Mouse (Mus musculus): ENCODE data around the gene Cdk4.

Gene Cdk4

DNA sequence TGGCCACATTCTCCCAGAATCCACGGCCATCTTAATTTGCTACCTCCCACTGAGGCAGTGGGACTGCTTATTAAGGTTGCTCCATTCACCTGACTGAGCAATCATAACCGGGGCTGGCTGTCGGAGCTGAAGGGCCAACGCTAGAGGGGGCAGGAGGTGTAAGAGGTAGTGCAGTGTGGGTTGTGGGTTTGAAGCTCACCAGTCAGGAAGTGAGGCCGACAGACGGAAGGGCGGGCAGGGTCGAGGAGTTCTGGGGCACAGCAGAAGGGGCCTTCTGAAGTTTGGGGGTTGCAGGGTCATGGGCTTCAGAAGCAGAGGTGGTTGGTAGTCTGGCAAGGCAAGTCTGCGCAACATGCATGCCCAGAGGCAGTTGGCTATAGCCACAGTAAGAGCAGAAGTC is 11.7 kb downstream of the Cdk4 start, which contains the start of gene Agap2:
Agap2 (plus strand) TSS at position 205 of the 400 bp plus-strand sequence.
- DNase-seq (ENCODE audit: low spot score in 2 of 2), result no peak

- no peak for DNase-seq (ENCODE audit: low spot score in 2 of 2)
Observed at GRCm38 (mm10) chr10:127075651-127076050, 12.3 kb downstream of the Cdk4 start.

GRCm38 (mm10) chr10:127076082-127076481 is 12.7 kb downstream of the Cdk4 start:
- no peak for DNase-seq (ENCODE audit: low spot score in 2 of 2)

DNA sequence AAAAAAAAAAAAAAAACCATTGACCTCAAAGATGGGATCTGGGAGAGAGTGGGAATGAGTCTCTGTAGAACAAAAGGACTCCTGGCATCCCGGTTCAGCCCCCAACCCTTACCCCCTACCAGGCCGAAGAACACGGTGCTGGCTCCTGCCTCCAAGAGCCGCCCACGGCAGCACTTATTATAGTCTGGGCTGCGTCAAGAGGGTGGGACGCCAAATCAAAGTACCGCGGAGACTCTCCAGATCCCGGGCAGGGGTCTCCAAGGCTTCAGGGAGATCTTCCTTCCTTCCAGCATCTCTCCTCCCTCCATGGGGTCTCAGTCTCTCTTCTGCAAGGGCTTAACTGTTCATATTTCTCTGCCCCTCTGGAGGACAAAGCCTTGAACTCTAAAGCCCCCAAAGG is 14.2 kb downstream of the Cdk4 start:
- DNase-seq (ENCODE audit: low spot score in 2 of 2), result no peak

GRCm38 (mm10) chr10:127078001-127078676 is 14.8 kb downstream of the Cdk4 start:
- DNase-seq (ENCODE audit: low spot score in 2 of 2), result no peak

GRCm38 (mm10) chr10:127078677-127079575 is 15.6 kb downstream of the Cdk4 start:
- DNase-seq (ENCODE audit: low spot score in 2 of 2), result no peak

DNA sequence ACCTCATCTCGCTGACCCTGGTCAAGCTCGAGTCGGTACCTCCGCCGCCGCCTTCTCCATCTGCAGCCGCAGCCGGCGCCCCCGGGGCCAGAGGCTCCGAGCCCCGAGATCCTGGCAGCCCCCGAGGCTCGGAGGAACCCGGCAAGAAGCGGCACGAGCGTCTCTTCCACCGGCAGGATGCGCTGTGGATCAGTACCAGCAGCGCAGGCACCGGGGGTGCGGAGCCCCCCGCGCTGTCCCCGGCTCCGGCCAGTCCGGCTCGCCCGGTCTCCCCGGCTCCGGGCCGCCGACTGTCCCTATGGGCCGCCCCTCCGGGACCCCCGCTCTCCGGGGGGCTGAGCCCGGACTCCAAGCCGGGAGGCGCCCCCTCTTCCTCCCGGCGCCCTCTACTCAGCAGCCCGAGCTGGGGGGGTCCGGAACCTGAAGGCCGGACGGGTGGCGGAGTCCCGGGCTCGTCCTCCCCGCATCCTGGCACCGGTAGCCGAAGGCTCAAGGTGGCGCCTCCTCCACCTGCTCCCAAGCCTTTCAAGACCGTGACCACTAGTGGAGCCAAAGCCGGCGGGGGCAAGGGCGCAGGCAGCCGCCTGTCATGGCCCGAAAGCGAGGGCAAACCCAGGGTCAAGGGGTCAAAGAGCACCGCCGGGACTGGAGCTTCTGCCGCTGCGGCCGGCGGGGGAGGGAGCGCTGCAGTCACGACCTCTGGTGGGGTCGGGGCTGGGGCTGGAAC is 16.5 kb downstream of the Cdk4 start:
- DNase-seq (ENCODE audit: low spot score in 2 of 2), result no peak

GRCm38 (mm10) chr10:127080901-127081780 is 17.8 kb downstream of the Cdk4 start:
- DNase-seq (ENCODE audit: low spot score in 2 of 2), result no peak

- DNase-seq (ENCODE audit: low spot score in 2 of 2), result no peak
Observed at GRCm38 (mm10) chr10:127081996-127082620, 18.8 kb downstream of the Cdk4 start.

- DNase-seq (ENCODE audit: low spot score in 2 of 2), result no peak
Observed at GRCm38 (mm10) chr10:127083292-127083914, 20.1 kb downstream of the Cdk4 start.

- DNase-seq (ENCODE audit: low spot score in 2 of 2), result no peak
Observed at GRCm38 (mm10) chr10:127083915-127084306, 20.6 kb downstream of the Cdk4 start.

DNA sequence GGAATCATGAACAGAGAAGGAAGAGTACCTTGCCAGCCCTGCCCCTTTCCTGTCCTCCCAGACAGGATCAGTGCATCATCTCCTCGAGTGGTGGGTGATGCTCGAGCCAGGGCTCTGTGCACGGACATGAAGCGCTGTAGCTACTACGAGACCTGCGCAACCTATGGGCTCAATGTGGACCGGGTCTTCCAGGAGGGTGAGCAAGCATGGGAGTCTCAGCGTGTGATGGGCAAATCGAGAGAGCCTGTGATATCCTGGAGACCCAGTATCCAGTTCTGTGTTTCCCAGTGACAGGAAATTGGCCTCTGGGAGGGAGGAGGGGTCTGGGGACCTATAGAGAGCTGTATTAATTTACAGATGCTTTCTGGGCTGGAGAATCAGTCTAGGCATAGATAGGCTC is 21.7 kb downstream of the Cdk4 start:
- DNase-seq (ENCODE audit: low spot score in 2 of 2), result no peak

- no peak for DNase-seq (ENCODE audit: low spot score in 2 of 2)
Observed at GRCm38 (mm10) chr10:127085633-127086032, 22.3 kb downstream of the Cdk4 start.

DNA sequence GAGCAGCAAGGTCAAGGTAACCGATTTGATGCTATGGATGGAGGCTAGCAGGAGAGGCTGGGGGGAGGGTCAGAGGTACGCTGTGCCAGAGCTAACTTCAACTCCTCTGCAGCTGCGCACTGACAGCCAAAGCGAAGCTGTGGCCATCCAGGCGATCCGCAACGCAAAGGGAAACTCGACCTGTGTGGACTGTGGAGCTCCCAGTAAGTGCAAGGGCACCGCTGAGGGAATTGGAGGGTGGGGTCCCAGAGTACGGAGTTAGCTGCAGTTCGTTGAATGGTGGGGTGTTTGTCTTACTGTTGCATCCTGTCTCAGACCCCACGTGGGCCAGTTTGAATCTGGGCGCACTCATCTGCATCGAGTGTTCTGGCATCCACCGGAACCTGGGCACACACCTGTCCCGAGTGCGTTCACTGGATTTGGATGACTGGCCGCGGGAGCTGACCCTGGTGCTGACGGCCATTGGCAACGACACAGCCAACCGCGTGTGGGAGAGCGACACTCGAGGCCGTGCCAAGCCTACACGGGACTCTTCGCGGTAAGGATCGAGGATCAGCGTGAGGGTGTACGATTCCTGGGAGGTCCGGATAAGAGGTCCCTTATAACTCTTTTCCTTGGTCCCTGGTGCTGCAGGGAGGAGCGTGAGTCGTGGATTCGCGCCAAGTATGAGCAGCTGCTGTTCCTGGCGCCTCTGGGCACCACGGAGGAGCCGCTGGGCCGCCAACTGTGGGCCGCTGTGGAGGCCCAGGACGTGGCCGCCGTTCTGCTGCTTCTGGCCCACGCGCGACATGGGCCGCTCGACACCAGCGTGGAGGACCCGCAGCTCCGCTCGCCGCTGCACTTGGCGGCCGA is 27.5 kb downstream of the Cdk4 start:
- DNase-seq (ENCODE audit: low spot score in 2 of 2), result no peak

DNA sequence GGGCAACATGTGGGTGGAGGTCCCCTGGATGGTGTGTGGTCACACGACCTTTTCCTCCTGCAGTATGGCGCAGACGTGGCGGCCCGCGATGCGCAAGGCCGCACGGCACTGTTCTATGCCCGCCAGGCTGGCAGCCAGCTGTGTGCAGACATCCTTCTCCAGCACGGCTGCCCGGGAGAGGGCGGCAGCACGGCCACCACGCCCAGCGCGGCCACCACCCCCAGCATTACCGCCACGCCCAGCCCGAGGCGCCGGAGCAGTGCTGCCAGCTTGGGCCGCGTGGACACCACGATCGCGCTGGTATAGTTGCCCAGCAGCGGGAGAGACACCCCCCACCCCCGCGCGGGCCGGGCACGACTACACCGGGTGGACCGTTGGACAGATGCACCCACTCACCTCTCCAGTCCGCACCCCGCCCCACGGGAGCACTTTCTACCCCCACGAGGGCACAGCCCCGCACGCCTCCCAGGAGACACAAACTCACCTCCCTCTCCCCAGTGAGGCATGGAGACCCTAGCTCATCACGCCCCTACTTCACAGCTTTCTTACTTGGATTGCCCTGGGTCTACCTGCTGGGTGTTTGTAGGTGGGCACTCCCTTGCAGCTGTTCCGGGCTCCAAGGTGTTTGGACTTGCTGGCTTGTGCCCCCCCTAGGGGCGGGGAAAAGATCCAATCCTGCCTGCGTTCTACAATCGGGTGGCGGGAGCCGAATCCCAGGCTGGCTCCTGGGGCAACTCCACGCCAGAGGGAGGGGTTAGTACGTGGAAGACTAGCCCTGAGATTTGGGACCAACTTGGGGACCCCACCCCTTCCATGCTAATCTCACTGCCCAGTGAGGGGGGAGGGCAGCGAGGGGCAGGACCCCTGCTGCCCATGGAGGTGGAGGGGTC is 28.4 kb downstream of the Cdk4 start:
- DNase-seq (ENCODE audit: low spot score in 2 of 2), result no peak

DNA sequence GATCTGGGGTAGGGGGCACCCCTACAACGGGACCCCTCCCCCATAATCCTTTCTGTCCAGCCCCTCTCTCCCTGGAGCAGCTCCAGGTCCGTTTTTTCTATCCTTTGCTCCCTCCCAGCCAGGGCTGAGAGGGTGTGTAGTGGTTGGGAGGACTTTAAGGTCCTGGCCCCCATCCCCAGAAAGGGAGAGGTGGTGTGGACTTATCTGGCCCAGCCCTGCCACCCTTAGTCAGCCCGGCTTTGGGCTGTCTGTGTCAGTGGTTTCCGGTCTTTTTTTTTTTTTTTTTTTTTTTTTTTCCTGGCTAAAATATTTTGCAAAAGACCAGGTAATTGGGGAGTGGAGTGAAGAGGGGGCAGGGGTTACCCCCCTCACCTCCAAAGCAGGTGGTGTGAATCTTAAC is 29.4 kb downstream of the Cdk4 start:
- DNase-seq (ENCODE audit: low spot score in 2 of 2), result no peak

- DNase-seq (ENCODE audit: low spot score in 2 of 2), result no peak
Observed at GRCm38 (mm10) chr10:127094382-127094802, 31.1 kb downstream of the Cdk4 start.

DNA sequence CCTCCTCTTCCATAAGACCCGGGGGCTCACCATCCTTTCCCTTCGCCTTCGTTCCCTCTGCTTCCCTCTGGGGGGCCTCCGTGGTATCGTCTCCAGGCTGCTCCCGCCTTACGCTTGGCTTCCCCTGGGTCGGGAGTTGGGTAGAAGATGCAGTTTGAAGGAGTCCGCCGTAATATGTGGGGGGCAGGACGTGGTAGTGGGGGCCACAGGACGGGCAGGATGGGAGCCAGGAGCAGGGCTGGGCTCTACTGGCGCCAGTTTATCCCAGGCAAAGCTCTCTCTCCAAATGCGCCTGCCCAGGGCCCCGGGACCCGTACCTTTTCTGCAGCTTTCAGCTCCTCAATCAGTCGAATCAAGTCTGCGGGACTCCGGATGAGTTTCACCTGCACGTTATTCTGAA is 35.2 kb downstream of the Cdk4 start:
- DNase-seq (ENCODE audit: low spot score in 2 of 2), result no peak

All from urinary bladder, postnatal 4 days (tissue).